Mouse (Mus musculus): ENCODE data around the gene Parva. TPM values are rescaled to one million over a fixed set of nuclear protein-coding genes. Genes with fewer than 3 reads are reported as not detected.

Gene Parva
- polyA plus RNA-seq, 1 experiment from 2014 or later = 21.1 TPM

DNA sequence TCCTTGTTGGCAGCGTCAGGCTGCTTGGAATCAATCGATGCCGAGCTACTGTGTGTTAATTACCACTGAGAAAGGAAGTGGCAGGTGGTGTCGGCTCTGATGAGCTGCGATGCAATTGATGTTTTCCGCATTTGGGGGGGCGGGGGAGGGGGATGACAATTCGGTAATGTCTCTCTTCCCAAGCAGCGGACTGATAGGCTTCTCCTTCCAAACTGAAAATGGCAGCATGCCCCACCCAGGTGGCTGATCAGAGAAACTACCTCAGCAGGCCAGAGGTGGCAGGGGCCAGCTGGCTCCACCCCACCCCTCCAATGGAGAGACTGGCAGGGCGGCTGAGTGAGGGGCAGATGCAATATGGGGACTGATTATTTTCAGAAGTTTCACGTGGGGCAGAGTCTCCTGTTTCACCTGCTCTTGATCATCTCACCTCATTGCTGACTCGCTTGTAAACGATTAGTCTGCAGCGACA, 11.2 kb upstream of the Parva start:
- peak overlapping the region; percentile 31; the same call in 1 of the 2 replicates for H3K9ac ChIP-seq (replicated peaks; ENCODE audit: low read depth, low read length)
- ATAC-seq = peak; percentile 68
- H3K36me3 ChIP-seq (ENCODE audit: control insufficient read depth, insufficient read depth) = no peaks in the 10 kb centered on the region
- H3K4me1 ChIP-seq (replicated peaks; ENCODE audit: control insufficient read depth, insufficient read depth, low read length) = peaks cover 15% of the 10 kb centered on the region
- H3K4me2 ChIP-seq (ENCODE audit: low read length) = peak overlapping the region; percentile 45
- H3K4me3 ChIP-seq (replicated peaks; ENCODE audit: low read length) = no peak overlapping the region
- no peaks in the 10 kb centered on the region for H3K9me3 ChIP-seq (ENCODE audit: control insufficient read depth, low read length)
- WGBS = 7% methylated on average over 14 of the region's 14 CpGs
- peak overlapping the region; percentile 38; the same call in 1 of the 2 replicates for H3K27ac ChIP-seq (ENCODE audit: low read length)
- H3K27me3 ChIP-seq (replicated peaks; ENCODE audit: control insufficient read depth, insufficient read depth, low read length) = 0 out of 2 replicates have a peak, but pooled peaks cover 2% of the 10 kb centered on the region

DNA sequence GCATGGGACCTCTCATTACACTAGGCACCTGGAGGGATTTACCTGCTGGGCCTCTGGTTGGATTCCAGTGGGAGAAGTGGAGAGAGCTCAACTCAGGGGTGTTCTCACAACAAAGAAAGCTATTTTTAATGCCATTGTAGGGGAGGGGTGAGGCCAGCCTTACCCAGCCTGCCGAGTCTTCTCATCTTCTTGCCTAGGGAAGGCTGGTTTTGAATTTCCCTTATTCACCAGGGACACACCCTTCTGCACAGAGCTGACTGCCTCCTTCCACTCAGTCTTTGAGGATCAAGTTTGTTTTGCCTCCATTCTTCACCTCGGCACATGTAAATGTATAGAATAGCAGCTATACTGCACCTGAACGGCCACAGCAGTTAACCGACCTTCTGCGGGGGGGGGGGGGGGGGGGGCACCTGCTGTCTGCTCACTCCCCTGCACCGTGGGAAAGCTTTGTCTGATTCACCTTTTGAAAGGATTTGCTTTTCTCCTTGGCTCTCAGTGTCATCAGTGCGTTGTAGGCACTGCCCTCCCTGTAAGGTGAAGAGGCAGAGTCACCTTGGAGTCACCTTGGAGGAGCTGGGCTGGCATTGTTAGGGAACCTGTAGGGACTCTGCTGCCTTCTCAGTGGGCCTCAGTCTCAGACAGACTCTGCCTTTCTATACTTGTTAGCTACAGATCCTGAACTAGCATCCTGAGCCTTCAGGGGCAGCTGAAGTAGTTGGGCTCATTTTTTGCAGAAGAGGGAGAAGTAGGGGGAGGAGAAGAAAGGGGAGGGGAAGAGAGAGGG, 10.4 kb upstream of the Parva start:
- peak; percentile 36; the same call in 1 of the 2 replicates for ATAC-seq
- H3K9me3 ChIP-seq (ENCODE audit: control insufficient read depth, low read length) = no peaks in the 10 kb centered on the region
- peak overlapping the region; percentile 45; the same call in 1 of the 2 replicates for H3K4me2 ChIP-seq (ENCODE audit: low read length)
- no peak overlapping the region for H3K4me3 ChIP-seq (replicated peaks; ENCODE audit: low read length)
- H3K36me3 ChIP-seq (ENCODE audit: control insufficient read depth, insufficient read depth) = no peaks in the 10 kb centered on the region
- WGBS = 6% methylated on average over 6 of the region's 7 CpGs
- H3K9ac ChIP-seq (replicated peaks; ENCODE audit: low read depth, low read length) = peak overlapping the region; percentile 31; the same call in 1 of the 2 replicates
- H3K27me3 ChIP-seq (replicated peaks; ENCODE audit: control insufficient read depth, insufficient read depth, low read length) = 0 out of 2 replicates have a peak, but pooled peaks cover 2% of the 10 kb centered on the region
- H3K27ac ChIP-seq (ENCODE audit: low read length) = peak overlapping the region; percentile 38; the same call in 1 of the 2 replicates
- peaks cover 15% of the 10 kb centered on the region for H3K4me1 ChIP-seq (replicated peaks; ENCODE audit: control insufficient read depth, insufficient read depth, low read length)

DNA sequence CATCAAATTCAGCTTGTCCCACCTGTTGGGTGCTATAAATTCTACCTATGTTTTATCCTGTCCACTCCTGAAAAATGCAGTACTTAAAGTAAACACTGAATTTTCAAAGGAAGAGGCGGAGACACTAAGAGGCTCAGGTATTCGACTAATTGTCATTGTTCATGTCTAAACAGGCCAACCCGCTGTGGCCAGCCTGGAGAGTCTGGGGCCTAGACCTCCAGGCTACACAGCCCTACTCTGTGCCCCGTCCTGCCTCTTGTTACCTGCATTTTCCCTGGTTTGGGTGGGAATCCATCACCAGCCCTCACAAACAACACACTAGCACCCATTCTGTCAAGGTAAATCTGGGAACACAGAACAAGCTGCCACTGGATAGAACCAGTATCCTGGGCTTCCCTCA, 9.7 kb upstream of the Parva start:
- H3K36me3 ChIP-seq (ENCODE audit: control insufficient read depth, insufficient read depth) = no peaks in the 10 kb centered on the region
- no peaks in the 10 kb centered on the region for H3K9me3 ChIP-seq (ENCODE audit: control insufficient read depth, low read length)
- H3K9ac ChIP-seq (replicated peaks; ENCODE audit: low read depth, low read length) = no peak overlapping the region
- H3K27me3 ChIP-seq (replicated peaks; ENCODE audit: control insufficient read depth, insufficient read depth, low read length) = 0 out of 2 replicates have a peak, but pooled peaks cover 2% of the 10 kb centered on the region
- peaks cover 15% of the 10 kb centered on the region for H3K4me1 ChIP-seq (replicated peaks; ENCODE audit: control insufficient read depth, insufficient read depth, low read length)
- no peak overlapping the region for H3K27ac ChIP-seq (ENCODE audit: low read length)
- ATAC-seq = no peak
- WGBS = 63% methylated on average over 4 of the region's 4 CpGs
- H3K4me3 ChIP-seq (replicated peaks; ENCODE audit: low read length) = no peak overlapping the region
- H3K4me2 ChIP-seq (ENCODE audit: low read length) = no peak overlapping the region

DNA sequence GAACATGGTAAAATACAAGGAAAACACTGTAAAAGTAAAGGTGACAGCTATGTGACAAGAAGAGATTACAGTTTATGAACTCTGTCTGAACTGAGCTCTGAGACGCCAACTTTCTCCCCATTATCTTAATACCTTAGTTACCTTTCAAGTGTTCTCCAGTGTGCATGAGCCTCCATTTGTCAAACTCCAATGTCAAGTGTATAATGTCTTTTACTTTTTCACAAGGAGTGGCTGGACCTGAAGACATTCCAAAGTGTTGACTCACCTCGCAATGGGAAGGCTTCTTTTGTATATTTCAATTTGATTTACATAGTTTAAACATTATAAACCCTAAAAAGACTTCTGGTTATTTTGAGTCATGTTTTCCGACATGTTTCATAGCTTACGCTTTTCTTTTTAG, 3.9 kb upstream of the Parva start:
- H3K9me3 ChIP-seq (ENCODE audit: control insufficient read depth, low read length) = no peaks in the 10 kb centered on the region
- H3K27ac ChIP-seq (ENCODE audit: low read length) = no peak overlapping the region
- H3K36me3 ChIP-seq (ENCODE audit: control insufficient read depth, insufficient read depth) = no peaks in the 10 kb centered on the region
- H3K4me2 ChIP-seq (ENCODE audit: low read length) = no peak overlapping the region
- H3K4me1 ChIP-seq (replicated peaks; ENCODE audit: control insufficient read depth, insufficient read depth, low read length) = peaks cover 3% of the 10 kb centered on the region
- H3K9ac ChIP-seq (replicated peaks; ENCODE audit: low read depth, low read length) = no peak overlapping the region
- H3K4me3 ChIP-seq (replicated peaks; ENCODE audit: low read length) = no peak overlapping the region
- 81% methylated on average over 4 of the region's 4 CpGs for WGBS
- no peak for ATAC-seq
- H3K27me3 ChIP-seq (replicated peaks; ENCODE audit: control insufficient read depth, insufficient read depth, low read length) = no peaks in the 10 kb centered on the region

DNA sequence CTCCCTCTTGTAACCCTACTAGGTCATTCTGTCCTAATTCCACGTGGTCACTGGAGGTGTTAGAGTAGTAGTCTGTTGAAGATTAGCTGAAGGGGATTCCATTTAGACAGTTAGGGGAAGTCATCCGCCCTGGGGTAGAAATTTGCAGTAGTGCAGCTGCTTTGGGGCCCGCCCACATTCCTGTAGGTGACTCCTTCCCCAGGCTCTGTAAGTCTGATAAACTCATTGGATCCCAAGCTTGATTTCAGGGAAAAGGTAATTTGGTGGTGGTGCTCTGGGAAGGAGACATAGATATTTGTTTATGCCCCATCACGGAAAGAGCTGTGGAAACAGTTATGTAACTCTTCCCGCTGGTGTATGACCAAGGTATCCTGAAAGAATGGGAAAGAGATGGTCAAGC, 494 bp upstream of the Parva start:
- Histone ChIP-seq H3K9ac (replicated peaks; ENCODE audit: low read depth, low read length) (no peak overlapping the region), H3K4me2 (ENCODE audit: low read length) (no peak overlapping the region), H3K4me1 (replicated peaks; ENCODE audit: control insufficient read depth, insufficient read depth, low read length) (peaks cover 8% of the 10 kb centered on the region), H3K27ac (ENCODE audit: low read length) (no peak overlapping the region), H3K9me3 (ENCODE audit: control insufficient read depth, low read length) (no peaks in the 10 kb centered on the region), H3K4me3 (replicated peaks; ENCODE audit: low read length) (no peak overlapping the region), H3K36me3 (ENCODE audit: control insufficient read depth, insufficient read depth) (no peaks in the 10 kb centered on the region), H3K27me3 (replicated peaks; ENCODE audit: control insufficient read depth, insufficient read depth, low read length) (no peaks in the 10 kb centered on the region)
- ATAC-seq = no peak
- 70% methylated on average over 5 of the region's 5 CpGs for WGBS

DNA sequence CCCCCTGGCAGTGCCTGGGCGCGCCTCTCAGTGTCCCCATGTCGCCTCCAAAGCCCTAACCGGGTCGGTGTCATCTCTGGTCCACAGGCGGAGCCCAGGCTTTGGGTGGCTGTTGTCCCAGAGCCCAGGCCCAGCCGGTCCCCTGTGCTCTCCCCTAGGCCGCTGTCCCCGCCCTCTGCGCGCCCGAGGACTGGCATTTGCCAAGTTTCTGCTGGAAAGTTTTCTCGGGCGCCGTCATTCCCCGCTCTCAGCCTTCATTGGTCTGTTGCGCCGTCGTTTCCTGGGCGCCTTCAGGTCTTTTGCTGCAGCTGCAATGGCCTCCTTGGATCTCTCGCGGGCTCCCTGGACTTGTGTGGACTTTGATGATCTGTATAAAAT, 842 bp downstream of the Parva start:
- H3K27me3 ChIP-seq (replicated peaks; ENCODE audit: control insufficient read depth, insufficient read depth, low read length) = no peaks in the 10 kb centered on the region
- peak overlapping the region; percentile 71 for H3K4me3 ChIP-seq (replicated peaks; ENCODE audit: low read length)
- peak overlapping the region; percentile 65 for H3K27ac ChIP-seq (ENCODE audit: low read length)
- peak; percentile 92 for ATAC-seq
- peaks cover 8% of the 10 kb centered on the region for H3K4me1 ChIP-seq (replicated peaks; ENCODE audit: control insufficient read depth, insufficient read depth, low read length)
- WGBS = 0% methylated on average over 21 of the region's 22 CpGs
- peak overlapping the region; percentile 80 for H3K9ac ChIP-seq (replicated peaks; ENCODE audit: low read depth, low read length)
- peak overlapping the region; percentile 96 for H3K4me2 ChIP-seq (ENCODE audit: low read length)
- H3K9me3 ChIP-seq (ENCODE audit: control insufficient read depth, low read length) = no peaks in the 10 kb centered on the region
- no peaks in the 10 kb centered on the region for H3K36me3 ChIP-seq (ENCODE audit: control insufficient read depth, insufficient read depth)

DNA sequence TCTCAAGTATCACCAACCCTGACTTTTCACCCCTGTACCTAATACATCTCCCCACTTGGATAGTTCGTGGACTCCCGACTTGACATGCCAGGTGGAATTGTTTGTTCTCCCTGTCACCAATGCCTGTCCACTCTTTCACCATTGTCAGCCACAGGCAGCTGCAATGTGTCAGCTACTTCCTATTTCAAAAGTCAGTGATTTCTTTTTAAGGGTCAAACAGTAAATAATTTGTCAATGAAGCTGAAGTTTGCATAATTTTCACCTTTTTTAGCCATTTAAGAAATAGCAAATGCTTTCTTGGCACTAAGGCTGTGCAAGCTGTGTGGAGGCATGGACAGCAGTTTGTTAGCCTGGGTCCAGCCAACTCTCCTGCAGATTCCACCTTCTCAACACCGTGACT, 12.5 kb downstream of the Parva start:
- Histone ChIP-seq H3K4me2 (ENCODE audit: low read length) (no peak overlapping the region), H3K9ac (replicated peaks; ENCODE audit: low read depth, low read length) (no peak overlapping the region), H3K4me1 (replicated peaks; ENCODE audit: control insufficient read depth, insufficient read depth, low read length) (peaks cover 9% of the 10 kb centered on the region), H3K27ac (ENCODE audit: low read length) (no peak overlapping the region), H3K4me3 (replicated peaks; ENCODE audit: low read length) (no peak overlapping the region), H3K27me3 (replicated peaks; ENCODE audit: control insufficient read depth, insufficient read depth, low read length) (no peaks in the 10 kb centered on the region), H3K9me3 (ENCODE audit: control insufficient read depth, low read length) (no peaks in the 10 kb centered on the region), H3K36me3 (ENCODE audit: control insufficient read depth, insufficient read depth) (no peaks in the 10 kb centered on the region)
- WGBS = 90% methylated on average over 3 of the region's 3 CpGs
- no peak for ATAC-seq

DNA sequence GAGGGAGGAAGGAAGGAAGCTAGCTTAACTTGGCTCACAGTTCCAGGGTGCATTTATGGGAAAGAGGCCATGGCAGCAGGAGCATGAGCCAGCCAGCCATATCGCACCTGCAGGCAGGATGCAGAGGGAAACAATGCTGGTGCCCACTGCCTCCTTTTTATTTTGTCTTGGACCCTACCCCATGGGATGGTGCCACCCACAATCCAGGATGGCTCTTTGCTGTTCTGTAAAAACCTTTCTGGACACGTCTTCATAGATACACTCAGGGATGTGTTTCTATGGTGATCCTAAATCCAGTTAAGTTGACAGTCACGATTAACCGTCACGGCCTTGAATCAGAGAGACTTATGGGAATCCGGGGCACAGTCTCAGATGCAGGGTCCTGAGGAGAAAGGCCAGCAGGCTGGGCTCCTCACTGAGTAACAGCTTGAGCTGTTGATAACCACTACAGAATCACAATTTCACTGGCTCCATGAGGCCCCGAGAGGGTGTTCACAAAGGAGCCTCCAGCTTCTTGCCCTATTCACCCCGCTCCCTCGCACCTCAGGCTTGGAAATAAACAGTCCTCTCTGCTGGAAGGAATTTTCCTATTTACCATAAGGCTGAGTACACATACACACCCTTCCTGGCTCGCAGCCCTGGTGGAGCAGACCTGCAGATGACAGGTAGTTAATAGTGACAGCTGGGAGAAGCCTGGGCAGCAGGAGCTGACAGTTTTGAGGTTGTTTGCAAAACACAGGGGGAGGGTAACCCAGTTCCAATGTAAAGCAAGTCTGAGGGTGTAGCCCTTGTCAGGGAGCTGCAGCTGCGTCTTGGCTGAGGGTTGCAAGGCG, 17.1 kb downstream of the Parva start:
- no peak overlapping the region for H3K4me3 ChIP-seq (replicated peaks; ENCODE audit: low read length)
- ATAC-seq = peak; percentile 91
- no peaks in the 10 kb centered on the region for H3K36me3 ChIP-seq (ENCODE audit: control insufficient read depth, insufficient read depth)
- WGBS = 22% methylated on average over 12 of the region's 12 CpGs
- peak overlapping the region; percentile 20; the same call in 1 of the 2 replicates for H3K27ac ChIP-seq (ENCODE audit: low read length)
- no peaks in the 10 kb centered on the region for H3K27me3 ChIP-seq (replicated peaks; ENCODE audit: control insufficient read depth, insufficient read depth, low read length)
- peak overlapping the region; percentile 19; the same call in 1 of the 2 replicates for H3K4me2 ChIP-seq (ENCODE audit: low read length)
- no peak overlapping the region; the same call in 1 of the 2 replicates for H3K9ac ChIP-seq (replicated peaks; ENCODE audit: low read depth, low read length)
- H3K9me3 ChIP-seq (ENCODE audit: control insufficient read depth, low read length) = peaks cover 2% of the 10 kb centered on the region; the same call in 1 of the 2 replicates
- H3K4me1 ChIP-seq (replicated peaks; ENCODE audit: control insufficient read depth, insufficient read depth, low read length) = peaks cover 14% of the 10 kb centered on the region

DNA sequence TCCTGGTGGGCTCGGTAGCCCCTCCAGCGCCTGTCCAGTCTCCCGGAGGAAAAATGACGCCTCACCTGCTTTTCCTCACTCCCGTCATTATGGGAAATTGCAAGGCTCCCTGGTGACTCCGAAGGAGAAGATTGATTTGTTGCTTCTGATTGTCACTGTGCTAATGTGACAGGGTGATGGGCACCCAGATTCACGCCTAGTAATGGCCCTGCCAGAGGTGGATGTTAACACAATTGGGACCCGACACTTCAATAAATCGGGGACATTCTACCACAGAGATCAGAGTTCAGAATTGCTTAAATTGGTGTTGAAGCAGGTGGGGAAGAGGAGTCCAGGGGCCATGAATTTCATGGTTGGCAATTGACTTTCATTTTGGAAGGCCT, 17.7 kb downstream of the Parva start:
- peak overlapping the region; percentile 19; the same call in 1 of the 2 replicates for H3K4me2 ChIP-seq (ENCODE audit: low read length)
- H3K9me3 ChIP-seq (ENCODE audit: control insufficient read depth, low read length) = peaks cover 2% of the 10 kb centered on the region; the same call in 1 of the 2 replicates
- no peak overlapping the region for H3K4me3 ChIP-seq (replicated peaks; ENCODE audit: low read length)
- H3K27ac ChIP-seq (ENCODE audit: low read length) = peak overlapping the region; percentile 20; the same call in 1 of the 2 replicates
- H3K4me1 ChIP-seq (replicated peaks; ENCODE audit: control insufficient read depth, insufficient read depth, low read length) = peaks cover 14% of the 10 kb centered on the region
- WGBS = 17% methylated on average over 9 of the region's 9 CpGs
- no peak for ATAC-seq
- no peaks in the 10 kb centered on the region for H3K36me3 ChIP-seq (ENCODE audit: control insufficient read depth, insufficient read depth)
- H3K27me3 ChIP-seq (replicated peaks; ENCODE audit: control insufficient read depth, insufficient read depth, low read length) = no peaks in the 10 kb centered on the region
- no peak overlapping the region; the same call in 1 of the 2 replicates for H3K9ac ChIP-seq (replicated peaks; ENCODE audit: low read depth, low read length)
